In the genomic region with DNA sequence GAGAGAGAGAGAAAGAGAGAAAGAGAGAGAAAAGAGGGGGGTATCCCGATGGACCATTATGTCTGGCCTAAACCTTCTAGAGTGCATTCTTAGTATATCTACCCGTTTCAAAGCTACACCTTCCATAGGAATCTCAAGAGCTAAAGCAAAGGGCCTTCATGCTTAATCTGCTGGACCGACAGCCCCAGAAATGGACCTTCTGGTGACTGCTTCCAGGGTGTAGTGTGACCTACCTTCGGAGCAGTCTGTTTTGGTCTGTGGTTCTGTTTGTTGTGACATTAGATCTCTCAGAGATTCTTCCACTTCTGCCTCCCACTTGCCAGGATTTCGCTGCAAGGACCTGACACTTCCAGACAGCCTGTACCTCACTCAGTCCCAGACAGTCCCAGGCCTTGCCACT, we compare ENCODE assay signal across 37 mouse cellular contexts. TPM values are rescaled to one million over a fixed set of nuclear protein-coding genes. Genes with fewer than 3 reads are reported as not detected.
"Had no signal": no experiment of that assay in that cellular context is flagged by ENCODE, and none has a peak within 500 bp of the region (broad histone marks: within the 10 kb centered on the region; RNA-seq: fewer than 3 reads in every experiment).

No protein-coding gene starts in this region.

- H3K36me3 ChIP-seq: embryonic facial prominence, embryonic 10.5 days; embryonic facial prominence, embryonic 12.5 days; embryonic facial prominence, embryonic 13.5 days; embryonic facial prominence, embryonic 15.5 days; forebrain, embryonic 10.5 days; forebrain, embryonic 12.5 days; forebrain, embryonic 15.5 days had no signal

- DNase-seq: cerebellum, adult 2 months; cerebellum, adult 8-10 months; cerebellum, adult 9-10 months; cerebellum, adult 9-11 months; cerebellum, postnatal 10 days; cerebellum, postnatal 14 days; cerebellum, postnatal 25 days; cerebellum, postnatal 36 days; embryo, embryonic 11 days; forebrain, postnatal 0 days; gastrocnemius, adult 2 months; gastrocnemius, postnatal 10 days; gastrocnemius, postnatal 14 days; gastrocnemius, postnatal 25 days; gastrocnemius, postnatal 36 days; heart, adult 2 months had no signal

- H3K27ac ChIP-seq: embryonic facial prominence, embryonic 10.5 days; embryonic facial prominence, embryonic 12.5 days; embryonic facial prominence, embryonic 13.5 days; embryonic facial prominence, embryonic 15.5 days; forebrain, embryonic 10.5 days; forebrain, embryonic 12.5 days; forebrain, embryonic 13.5 days; forebrain, embryonic 15.5 days; gastrocnemius, adult 2 months; heart, adult 2 months had no signal

- ATAC-seq: forebrain, embryonic 13.5 days; forebrain, embryonic 14.5 days; forebrain, embryonic 15.5 days; forebrain, embryonic 16.5 days; forebrain, postnatal 0 days had no signal

- H3K9me3 ChIP-seq: embryonic facial prominence, embryonic 10.5 days; embryonic facial prominence, embryonic 12.5 days; embryonic facial prominence, embryonic 13.5 days; embryonic facial prominence, embryonic 15.5 days; forebrain, embryonic 10.5 days; forebrain, embryonic 12.5 days; forebrain, embryonic 13.5 days; forebrain, embryonic 15.5 days had no signal

- H3K4me2 ChIP-seq: embryonic facial prominence, embryonic 12.5 days; embryonic facial prominence, embryonic 13.5 days; embryonic facial prominence, embryonic 15.5 days; forebrain, embryonic 12.5 days; forebrain, embryonic 13.5 days; forebrain, embryonic 15.5 days had no signal

- H3K27me3 ChIP-seq: embryonic facial prominence, embryonic 12.5 days; embryonic facial prominence, embryonic 13.5 days; embryonic facial prominence, embryonic 15.5 days; forebrain, embryonic 12.5 days; forebrain, embryonic 13.5 days; forebrain, embryonic 15.5 days had no signal

- H3K4me1 ChIP-seq: embryonic facial prominence, embryonic 12.5 days; embryonic facial prominence, embryonic 13.5 days; embryonic facial prominence, embryonic 15.5 days; forebrain, embryonic 12.5 days; forebrain, embryonic 13.5 days; forebrain, embryonic 15.5 days had no signal

- H3K9ac ChIP-seq: embryonic facial prominence, embryonic 12.5 days; embryonic facial prominence, embryonic 13.5 days; embryonic facial prominence, embryonic 15.5 days; forebrain, embryonic 12.5 days; forebrain, embryonic 13.5 days; forebrain, embryonic 15.5 days; forebrain, postnatal 0 days had no signal

- H3K4me3 ChIP-seq: embryonic facial prominence, embryonic 10.5 days; embryonic facial prominence, embryonic 12.5 days; embryonic facial prominence, embryonic 13.5 days; embryonic facial prominence, embryonic 15.5 days; erythroblast, embryonic 14.5 days; forebrain, embryonic 10.5 days; forebrain, embryonic 12.5 days; forebrain, embryonic 13.5 days; forebrain, embryonic 15.5 days; gastrocnemius, adult 2 months; heart, adult 2 months had no signal

RNA-seq across cellular contexts. Expression of a gene that starts 28.1 kb away (rescaled TPM):
- total RNA-seq: common myeloid progenitor, adult 5-6 weeks; forebrain, postnatal 0 days; gastrocnemius, adult 18-20 months; gastrocnemius, adult 2 months; gastrocnemius, adult 8-10 months; gastrocnemius, postnatal 10 days; gastrocnemius, postnatal 14 days; gastrocnemius, postnatal 25 days; gastrocnemius, postnatal 36 days; gastrocnemius, postnatal 4 days; granulocyte monocyte progenitor cell, adult 5-6 weeks; heart, adult 2 months; heart, adult 8-10 months had no signal
- polyA plus RNA-seq: cerebellum, adult 2 months; embryonic facial prominence, embryonic 10.5 days; embryonic facial prominence, embryonic 11.5 days; embryonic facial prominence, embryonic 12.5 days; embryonic facial prominence, embryonic 13.5 days; embryonic facial prominence, embryonic 14.5 days; embryonic facial prominence, embryonic 15.5 days; forebrain, embryonic 10.5 days; forebrain, embryonic 11.5 days; forebrain, embryonic 12.5 days; forebrain, embryonic 13.5 days; forebrain, embryonic 14.5 days; forebrain, embryonic 16.5 days; forebrain, postnatal 0 days; gonadal fat pad, adult 2 months; heart, adult 2 months had no signal

RNA-seq across cellular contexts. Expression of a gene that starts 30.8 kb away (rescaled TPM):
- total RNA-seq: common myeloid progenitor, adult 5-6 weeks; gastrocnemius, adult 18-20 months; gastrocnemius, adult 2 months; gastrocnemius, adult 8-10 months; gastrocnemius, postnatal 10 days; gastrocnemius, postnatal 14 days; gastrocnemius, postnatal 25 days; gastrocnemius, postnatal 36 days; gastrocnemius, postnatal 4 days; granulocyte monocyte progenitor cell, adult 5-6 weeks; heart, adult 2 months; heart, adult 8-10 months had no signal
- polyA plus RNA-seq: cerebellum, adult 2 months; embryonic facial prominence, embryonic 12.5 days; embryonic facial prominence, embryonic 13.5 days; embryonic facial prominence, embryonic 14.5 days; erythroblast, embryonic 14.5 days; forebrain, embryonic 11.5 days; forebrain, embryonic 12.5 days; forebrain, embryonic 13.5 days; forebrain, embryonic 16.5 days; gonadal fat pad, adult 2 months; heart, adult 2 months had no signal

RNA-seq across cellular contexts. Expression of a gene that starts 56.8 kb away (rescaled TPM):
- total RNA-seq: granulocyte monocyte progenitor cell, adult 5-6 weeks had no signal
